Mouse (Mus musculus) liver, embryonic 15.5 days (tissue): ENCODE data around the gene Coq8b. TPM values are rescaled to one million over a fixed set of nuclear protein-coding genes. Genes with fewer than 3 reads are reported as not detected.

ENCODE experiments used
- ATAC-seq: fragments of 200-750 bp; cut with Nextera tagmentation; 2 replicates; pipeline ENCODE4 v1.8.0; 2017; ENCODE audit warnings: moderate number of reproducible peaks, mild to moderate bottlenecking, moderate library complexity; ENCODE audit not compliant: insufficient read depth
- H3K27ac ChIP-seq: fragments of 300-500 bp; sonication (generic); replicated peaks from 2 replicates; pipeline ENCODE4 v1.5.1; 2015; ENCODE audit warnings: mild to moderate bottlenecking, inconsistent platforms
- H3K27me3 ChIP-seq: fragments of 300-500 bp; sonication (generic); 2 replicates; pipeline ENCODE4 v1.6.1; 2015; ENCODE audit warnings: mild to moderate bottlenecking, inconsistent platforms
- H3K36me3 ChIP-seq: fragments of 300-500 bp; sonication (generic); replicated peaks from 2 replicates; pipeline ENCODE4 v1.6.1; 2015; ENCODE audit warnings: moderate library complexity, mild to moderate bottlenecking, inconsistent platforms
- H3K4me1 ChIP-seq: fragments of 300-500 bp; sonication (generic); replicated peaks from 2 replicates; pipeline ENCODE4 v1.6.1; 2015; ENCODE audit warnings: inconsistent platforms
- H3K4me2 ChIP-seq: fragments of 300-500 bp; sonication (generic); 2 replicates; pipeline ENCODE4 v1.6.1; 2015; ENCODE audit warnings: moderate library complexity, mild to moderate bottlenecking, inconsistent platforms
- H3K4me3 ChIP-seq: fragments of 300-500 bp; sonication (generic); replicated peaks from 2 replicates; pipeline ENCODE4 v1.5.1; 2015; ENCODE audit warnings: mild to moderate bottlenecking, inconsistent platforms
- H3K9ac ChIP-seq: fragments of 300-500 bp; sonication (generic); 2 replicates; pipeline ENCODE4 v1.6.1; 2015; ENCODE audit warnings: moderate library complexity, mild to moderate bottlenecking, inconsistent platforms
- H3K9me3 ChIP-seq: fragments of 300-500 bp; sonication (generic); replicated peaks from 2 replicates; pipeline ENCODE4 v1.6.1; 2016; ENCODE audit warnings: inconsistent platforms
- WGBS: fragments of 180-500 bp; shearing (Covaris S2); methylation state at CpG from one replicate; pipeline ENCODE4 v1.1.7; 2015; ENCODE audit warnings: mixed read lengths; ENCODE audit not compliant: insufficient replicate concordance; 5-methylcytosine and 5-hydroxymethylcytosine counted together
- polyA plus RNA-seq: library from polyadenylated mRNA; unstranded; fragments of >200 nt; fragmentation: Nextera tagmentation; extraction: Ambion mirVana; gene quantifications from 2 replicates; pipeline ENCODE4 v1.2.1, GENCODE M21; 2015

The Coq8b gene
- polyA plus RNA-seq = 23.8 and 26.5 TPM in 2 replicates

GRCm38 (mm10) chr7:27232781-27233281 lies at the start of gene Coq8b:
Gene Coq8b, plus strand, starts transcription at chr7:27233023.
- Histone ChIP-seq H3K9me3 (no peaks in the 10 kb centered on the region), H3K4me2 (peak within 1 kb of the TSS; percentile 79), H3K9ac (peak within 1 kb of the TSS; percentile 67), H3K4me3 (peak within 1 kb of the TSS; percentile 77), H3K4me1 (peaks cover 40% of the 10 kb centered on the region), H3K36me3 (no peaks in the 10 kb centered on the region), H3K27me3 (no peaks in the 10 kb centered on the region), H3K27ac (peak within 1 kb of the TSS; percentile 64)
- under 1% methylated on average over 25 of the region's 25 CpGs for WGBS
- ATAC-seq = peak; percentile 82

GRCm38 (mm10) chr7:27184964-27185363 lies 47.9 kb upstream of the Coq8b start:
- ATAC-seq = no peak
- H3K9ac ChIP-seq = no peak overlapping the region
- H3K4me2 ChIP-seq = no peak overlapping the region
- H3K9me3 ChIP-seq = no peaks in the 10 kb centered on the region
- no peak overlapping the region for H3K27ac ChIP-seq
- H3K36me3 ChIP-seq = peaks cover 59% of the 10 kb centered on the region
- H3K27me3 ChIP-seq = no peaks in the 10 kb centered on the region
- H3K4me1 ChIP-seq = peaks cover 10% of the 10 kb centered on the region
- no peak overlapping the region for H3K4me3 ChIP-seq
- 35% methylated on average over 3 of the region's 3 CpGs for WGBS

DNA sequence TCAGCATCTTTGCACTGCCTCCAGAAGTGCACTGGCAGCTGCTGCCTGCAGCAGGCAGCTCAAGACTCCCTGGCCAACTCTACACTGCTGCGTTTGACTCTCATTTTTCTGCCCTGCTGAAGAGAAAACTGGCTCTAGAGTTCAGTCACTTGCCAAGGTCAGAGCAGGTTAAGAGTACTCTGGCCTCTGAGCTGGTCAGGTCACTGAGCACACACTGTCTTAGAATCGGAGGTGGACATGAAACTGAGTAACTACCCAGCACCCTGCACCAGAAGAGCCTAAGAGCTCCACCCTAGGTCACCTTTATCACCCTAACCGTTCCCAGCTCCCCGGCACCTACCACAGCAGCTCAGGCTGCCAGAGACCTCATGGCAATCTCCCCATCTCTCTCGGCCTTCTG lies 46.8 kb upstream of the Coq8b start:
- Histone ChIP-seq H3K9ac (no peak overlapping the region), H3K4me3 (no peak overlapping the region), H3K4me2 (no peak overlapping the region), H3K27ac (no peak overlapping the region), H3K36me3 (peaks cover 69% of the 10 kb centered on the region), H3K27me3 (no peaks in the 10 kb centered on the region), H3K4me1 (peaks cover 4% of the 10 kb centered on the region; the same call in 1 of the 2 replicates), H3K9me3 (no peaks in the 10 kb centered on the region)
- no peak for ATAC-seq
- WGBS = 68% methylated on average over 5 of the region's 5 CpGs

DNA sequence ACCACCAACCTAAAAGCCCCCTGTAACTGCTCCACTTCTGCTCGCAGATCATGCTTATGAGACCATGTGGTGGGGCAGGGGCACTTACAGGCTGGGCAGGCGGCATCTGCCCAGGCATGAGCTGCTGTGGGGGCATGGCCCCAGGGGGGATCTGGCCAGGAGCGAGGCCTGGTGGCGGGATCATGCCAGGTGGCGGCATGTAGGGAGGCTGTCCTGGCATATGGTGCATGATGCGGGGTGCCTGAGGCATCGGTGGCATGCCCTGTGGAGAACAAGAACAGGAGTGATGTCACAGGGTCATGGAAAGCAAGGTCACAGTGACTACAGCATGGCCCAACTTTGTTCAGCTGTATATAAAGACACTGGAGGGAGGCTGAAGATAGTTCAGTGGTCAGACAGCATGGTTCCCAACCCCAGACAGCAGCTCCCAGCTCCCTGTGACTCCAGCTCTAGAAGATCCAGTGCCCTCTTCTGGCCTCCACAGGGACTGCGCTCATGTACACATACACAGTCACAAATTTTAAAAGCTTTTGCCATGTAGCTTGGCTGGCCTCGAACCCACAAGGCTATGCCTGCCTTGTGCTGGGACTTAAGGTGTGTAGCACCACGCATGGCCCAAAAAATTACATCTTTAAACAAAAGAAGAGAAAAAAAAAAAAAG lies 43.4 kb upstream of the Coq8b start:
- no peak for ATAC-seq
- H3K27ac ChIP-seq = no peak overlapping the region
- WGBS = 80% methylated on average over 10 of the region's 10 CpGs

DNA sequence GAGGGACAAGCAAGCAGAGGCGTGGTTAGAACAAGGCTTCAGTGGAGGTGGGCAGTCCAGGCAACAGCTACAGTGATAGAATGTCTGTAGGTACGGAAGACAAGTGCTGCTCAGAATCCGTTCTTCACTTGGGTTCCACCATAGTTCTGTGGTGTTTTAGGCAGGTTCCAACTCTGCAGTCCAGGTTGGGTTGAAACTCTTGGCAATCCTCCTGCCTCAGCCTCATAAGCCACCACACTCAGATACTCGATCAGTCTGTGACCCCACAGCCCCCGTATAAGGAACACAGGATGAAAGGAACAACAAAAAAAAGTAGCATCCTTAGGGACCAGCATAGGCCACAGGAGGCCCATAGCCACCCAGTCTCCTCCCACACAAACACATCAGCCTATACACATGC lies 40.4 kb upstream of the Coq8b start:
- Histone ChIP-seq H3K9ac (no peak overlapping the region), H3K9me3 (no peaks in the 10 kb centered on the region), H3K27me3 (no peaks in the 10 kb centered on the region), H3K27ac (no peak overlapping the region), H3K4me3 (no peak overlapping the region), H3K4me1 (peaks cover 23% of the 10 kb centered on the region), H3K36me3 (peaks cover 71% of the 10 kb centered on the region), H3K4me2 (no peak overlapping the region)
- no peak for ATAC-seq
- 82% methylated on average over 5 of the region's 5 CpGs for WGBS

More for the DNA sequence above, 43.4 kb upstream of the Coq8b start:
- no peak overlapping the region for H3K4me2 ChIP-seq
- no peak overlapping the region for H3K4me3 ChIP-seq
- peaks cover 98% of the 10 kb centered on the region for H3K36me3 ChIP-seq
- H3K9me3 ChIP-seq = no peaks in the 10 kb centered on the region
- no peaks in the 10 kb centered on the region for H3K27me3 ChIP-seq
- H3K4me1 ChIP-seq = peaks cover 8% of the 10 kb centered on the region
- no peak overlapping the region for H3K9ac ChIP-seq

DNA sequence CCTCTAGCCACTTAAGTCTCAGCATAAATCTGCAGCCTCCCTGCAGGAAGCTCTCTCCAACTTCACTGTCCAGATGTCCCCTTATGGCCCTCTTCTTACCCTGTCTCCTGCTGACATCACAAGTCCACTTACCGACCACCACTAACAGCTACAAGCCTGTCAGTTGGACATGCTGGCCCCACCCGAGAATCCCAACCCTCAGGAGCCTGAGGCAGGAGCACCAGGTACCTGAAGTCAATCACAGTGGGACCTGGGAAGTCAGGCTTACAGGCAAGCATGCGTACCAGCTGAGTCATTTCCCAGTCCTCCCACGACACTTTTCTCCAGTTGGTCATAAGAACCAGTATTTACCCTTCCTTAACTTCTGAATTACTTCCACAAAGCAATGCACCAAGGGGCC lies 39.1 kb upstream of the Coq8b start:
- ATAC-seq = no peak

DNA sequence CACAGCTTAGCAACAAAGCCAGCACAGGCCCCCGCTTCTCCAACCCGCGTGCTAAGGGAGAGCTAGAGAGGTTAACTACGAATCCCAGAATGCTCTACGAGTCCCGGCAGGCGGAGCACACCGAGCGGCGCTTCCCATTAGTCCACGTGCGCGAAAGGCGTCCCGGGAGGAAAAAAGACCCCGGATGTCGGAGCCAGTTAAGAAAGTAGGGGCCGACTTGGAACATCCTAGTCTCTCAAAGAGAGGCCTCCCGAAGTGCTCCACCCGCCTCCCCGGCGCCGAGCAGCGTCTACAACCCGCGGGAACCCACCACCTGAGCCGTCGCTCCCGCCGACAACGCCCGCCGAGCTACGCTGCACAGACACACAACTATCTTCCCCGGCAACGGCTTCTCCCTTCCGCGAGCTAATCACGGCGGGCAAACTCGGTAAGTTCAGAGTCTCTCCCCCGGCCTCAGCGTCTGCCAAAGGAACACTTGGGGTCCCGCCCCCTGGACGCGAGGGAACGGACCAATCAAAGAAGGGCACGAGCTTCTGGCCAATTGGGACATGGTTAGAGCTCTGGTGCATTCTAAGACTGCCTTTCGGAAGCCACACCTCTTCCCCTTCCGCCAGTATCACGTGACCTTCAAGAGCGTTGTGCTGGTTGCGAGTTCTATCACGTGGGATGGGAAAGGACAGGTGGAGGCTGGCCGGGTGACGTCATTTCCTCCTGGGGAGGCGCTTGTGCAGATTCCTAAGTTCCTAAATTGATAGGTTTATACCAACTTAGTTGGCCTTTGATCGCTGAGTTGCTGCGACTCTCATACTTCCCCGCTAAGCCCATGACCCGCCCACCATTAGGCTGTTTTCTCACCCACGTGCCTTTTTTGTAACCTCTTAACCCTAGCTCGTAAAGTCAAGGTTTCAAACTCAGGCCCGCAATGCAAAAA lies 36.9 kb upstream of the Coq8b start, which contains the start of the genes BC024978 and Snrpa:
Gene BC024978 (plus strand): TSS at position 101 of the 931 bp plus-strand sequence.
Gene Snrpa (minus strand): TSS at position 591 of the 931 bp plus-strand sequence.
- WGBS = under 1% methylated on average over 64 of the region's 64 CpGs
- H3K9ac ChIP-seq = peak within 1 kb of the TSS; percentile 68
- ATAC-seq = peak; percentile 96
- H3K4me3 ChIP-seq = peak within 1 kb of the TSS; percentile 75
- peaks cover 23% of the 10 kb centered on the region for H3K4me1 ChIP-seq
- no peaks in the 10 kb centered on the region for H3K27me3 ChIP-seq
- H3K4me2 ChIP-seq = peak within 1 kb of the TSS; percentile 82
- H3K9me3 ChIP-seq = no peaks in the 10 kb centered on the region
- peaks cover 36% of the 10 kb centered on the region for H3K36me3 ChIP-seq
- peak within 1 kb of the TSS; percentile 94 for H3K27ac ChIP-seq

More for the DNA sequence above, 39.1 kb upstream of the Coq8b start:
- Histone ChIP-seq H3K27ac (no peak overlapping the region), H3K4me2 (no peak overlapping the region), H3K4me3 (no peak overlapping the region), H3K4me1 (peaks cover 23% of the 10 kb centered on the region), H3K9ac (no peak overlapping the region), H3K27me3 (no peaks in the 10 kb centered on the region), H3K36me3 (peaks cover 58% of the 10 kb centered on the region), H3K9me3 (no peaks in the 10 kb centered on the region)
- WGBS = 66% methylated on average over 4 of the region's 4 CpGs

GRCm38 (mm10) chr7:27197136-27197535 lies 35.7 kb upstream of the Coq8b start:
- peaks cover 23% of the 10 kb centered on the region for H3K4me1 ChIP-seq
- no peak overlapping the region for H3K9ac ChIP-seq
- H3K27ac ChIP-seq = peak overlapping the region; percentile 66; the same call in 1 of the 2 replicates
- 63% methylated on average over 3 of the region's 3 CpGs for WGBS
- ATAC-seq = no peak
- H3K27me3 ChIP-seq = no peaks in the 10 kb centered on the region
- no peak overlapping the region for H3K4me3 ChIP-seq
- peaks cover 24% of the 10 kb centered on the region for H3K36me3 ChIP-seq
- H3K9me3 ChIP-seq = no peaks in the 10 kb centered on the region
- 0 out of 2 replicates have a peak overlapping the region, but pooled peaks have one; percentile 82 for H3K4me2 ChIP-seq

- Histone ChIP-seq H3K4me2 (no peak overlapping the region), H3K4me3 (no peak overlapping the region), H3K27ac (no peak overlapping the region), H3K9me3 (no peaks in the 10 kb centered on the region), H3K27me3 (no peaks in the 10 kb centered on the region), H3K36me3 (peaks cover 22% of the 10 kb centered on the region), H3K4me1 (peaks cover 23% of the 10 kb centered on the region), H3K9ac (no peak overlapping the region)
- ATAC-seq = no peak
- 74% methylated on average over 8 of the region's 8 CpGs for WGBS
Measured at GRCm38 (mm10) chr7:27197634-27198033, 35.2 kb upstream of the Coq8b start.

GRCm38 (mm10) chr7:27198355-27198754 lies 34.5 kb upstream of the Coq8b start:
- peaks cover 23% of the 10 kb centered on the region for H3K4me1 ChIP-seq
- no peak overlapping the region for H3K27ac ChIP-seq
- H3K4me3 ChIP-seq = no peak overlapping the region
- H3K9me3 ChIP-seq = no peaks in the 10 kb centered on the region
- no peaks in the 10 kb centered on the region for H3K27me3 ChIP-seq
- H3K4me2 ChIP-seq = no peak overlapping the region
- H3K36me3 ChIP-seq = peaks cover 22% of the 10 kb centered on the region
- no peak for ATAC-seq
- no peak overlapping the region for H3K9ac ChIP-seq

GRCm38 (mm10) chr7:27198779-27199178 lies 34.0 kb upstream of the Coq8b start:
- WGBS = 78% methylated on average over 8 of the region's 8 CpGs
- H3K4me3 ChIP-seq = no peak overlapping the region
- H3K4me2 ChIP-seq = no peak overlapping the region
- no peaks in the 10 kb centered on the region for H3K9me3 ChIP-seq
- no peak overlapping the region for H3K9ac ChIP-seq
- peaks cover 20% of the 10 kb centered on the region for H3K4me1 ChIP-seq
- no peaks in the 10 kb centered on the region for H3K27me3 ChIP-seq
- peaks cover 22% of the 10 kb centered on the region for H3K36me3 ChIP-seq
- ATAC-seq = no peak
- no peak overlapping the region for H3K27ac ChIP-seq
